Mouse (Mus musculus) forebrain, embryonic 16.5 days (tissue): ENCODE measurements at regions not wholly inside any gene's neighbourhood (a gene's known extent, or its start where the extent isn't known, plus 50 kb on each side); places are given as distances from the start of the nearest gene placed in this dataset.

Source experiments
- ATAC-seq: fragments of 200-750 bp; cut with Nextera tagmentation; 2 replicates; pipeline ENCODE4 v1.8.0; 2017; ENCODE audit warnings: mild to moderate bottlenecking, moderate library complexity
- H3K27ac ChIP-seq: fragments of 300-500 bp; sonication (generic); 2 replicates; pipeline ENCODE4 v1.5.1; 2014; ENCODE audit warnings: low read length, control low read depth
- H3K27me3 ChIP-seq: fragments of 300-500 bp; sonication (generic); replicated peaks from 2 replicates; pipeline ENCODE4 v1.6.1; 2014; ENCODE audit warnings: low read length; ENCODE audit not compliant: control insufficient read depth, insufficient read depth
- H3K36me3 ChIP-seq: fragments of 300-500 bp; sonication (generic); 2 replicates; pipeline ENCODE4 v1.6.1; 2014; ENCODE audit not compliant: control insufficient read depth, insufficient read depth
- H3K4me1 ChIP-seq: fragments of 300-500 bp; sonication (generic); replicated peaks from 2 replicates; pipeline ENCODE4 v1.6.1; 2014; ENCODE audit warnings: low read length; ENCODE audit not compliant: control insufficient read depth, insufficient read depth
- H3K4me2 ChIP-seq: fragments of 300-500 bp; sonication (generic); 2 replicates; pipeline ENCODE4 v1.6.1; 2014; ENCODE audit warnings: mild to moderate bottlenecking, low read length, control low read depth
- H3K4me3 ChIP-seq: fragments of 300-500 bp; sonication (generic); replicated peaks from 2 replicates; pipeline ENCODE4 v1.5.1; 2014; ENCODE audit warnings: mild to moderate bottlenecking, low read length, control low read depth
- H3K9ac ChIP-seq: fragments of 300-500 bp; sonication (generic); replicated peaks from 2 replicates; pipeline ENCODE4 v1.6.1; 2014; ENCODE audit warnings: low read depth, low read length, control low read depth
- H3K9me3 ChIP-seq: fragments of 300-500 bp; sonication (generic); 2 replicates; pipeline ENCODE4 v1.6.1; 2016; ENCODE audit warnings: low read length; ENCODE audit not compliant: control insufficient read depth
- WGBS: fragments of 180-500 bp; shearing (Covaris S2); extraction: QIAGEN DNeasy Blood & Tissue Kit; methylation state at CpG from one replicate; pipeline ENCODE4 v1.1.7; 2014; 5-methylcytosine and 5-hydroxymethylcytosine counted together

DNA sequence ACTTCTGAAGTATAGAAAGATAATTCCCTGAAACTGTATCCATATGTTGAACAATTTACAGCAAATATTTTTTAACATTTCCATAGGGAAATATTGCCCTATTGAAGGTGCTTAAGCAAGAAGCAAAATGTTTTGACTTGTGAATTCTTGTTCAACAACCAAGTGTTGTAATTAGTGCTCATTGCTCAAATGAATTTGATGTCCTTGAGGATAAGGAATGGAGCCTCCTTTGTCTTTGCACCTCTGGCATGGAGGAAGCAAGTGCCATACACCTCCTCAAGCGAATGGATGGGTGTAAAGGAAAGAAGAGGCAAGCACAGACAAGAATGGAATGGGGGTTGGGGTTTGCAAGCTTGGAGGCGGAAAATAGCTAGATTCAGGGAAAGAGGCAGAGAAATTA lies 59.2 kb upstream of the Agbl1 start:
- H3K9ac ChIP-seq, result no peak overlapping the region
- no peaks in the 10 kb centered on the region for H3K4me1 ChIP-seq
- no peaks in the 10 kb centered on the region for H3K27me3 ChIP-seq
- no peak overlapping the region for H3K4me2 ChIP-seq
- no peaks in the 10 kb centered on the region for H3K9me3 ChIP-seq
- no peaks in the 10 kb centered on the region for H3K36me3 ChIP-seq
- no peak overlapping the region for H3K4me3 ChIP-seq
- H3K27ac ChIP-seq, result no peak overlapping the region
- no peak for ATAC-seq
- 96% methylated on average over 2 of the region's 2 CpGs for WGBS

DNA sequence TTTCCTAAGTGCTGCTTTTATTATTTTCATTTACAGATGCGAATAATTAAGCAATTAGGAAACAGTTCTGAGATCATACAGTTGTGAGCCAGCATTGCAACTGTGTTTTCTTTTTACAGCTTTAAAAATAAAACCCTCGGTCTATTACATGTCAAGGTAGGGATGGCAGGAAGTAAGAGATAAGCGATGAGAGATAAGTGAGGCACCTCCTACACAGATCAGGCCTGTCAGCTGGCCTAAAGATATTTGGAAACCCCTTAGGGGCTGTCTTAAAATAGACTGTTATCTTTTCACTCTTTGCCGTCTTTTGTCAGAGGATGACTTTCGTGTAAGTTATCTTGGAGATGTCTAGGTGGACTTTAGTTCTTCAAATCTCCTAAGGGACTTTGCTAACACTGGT lies 53.5 kb upstream of the Agbl1 start:
- WGBS, result 85% methylated on average over 5 of the region's 5 CpGs
- no peak for ATAC-seq
- no peak overlapping the region for H3K4me2 ChIP-seq
- no peak overlapping the region for H3K9ac ChIP-seq
- no peak overlapping the region for H3K27ac ChIP-seq
- H3K4me3 ChIP-seq, result no peak overlapping the region
- no peaks in the 10 kb centered on the region for H3K4me1 ChIP-seq
- H3K9me3 ChIP-seq, result no peaks in the 10 kb centered on the region
- H3K36me3 ChIP-seq, result no peaks in the 10 kb centered on the region
- H3K27me3 ChIP-seq, result no peaks in the 10 kb centered on the region

DNA sequence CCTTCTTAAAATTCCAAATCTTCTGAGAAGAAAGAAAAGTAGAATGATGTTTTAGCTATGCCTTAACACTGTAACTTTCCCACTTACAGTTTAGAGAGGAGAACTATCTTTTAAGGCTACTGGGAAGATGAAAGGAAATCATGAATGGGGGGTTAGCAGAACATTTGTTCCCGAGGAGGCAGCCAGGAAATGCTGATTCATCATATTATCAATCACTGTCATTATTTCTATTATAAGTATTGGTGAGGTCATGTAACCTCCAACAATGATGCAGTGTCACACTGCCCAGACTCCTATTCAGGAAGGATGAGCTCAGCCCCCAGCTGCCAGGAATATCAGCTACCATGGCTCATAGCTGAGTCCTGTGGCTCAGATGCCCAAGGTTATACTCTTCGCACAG lies 52.3 kb upstream of the Agbl1 start:
- Histone ChIP-seq H3K36me3 (no peaks in the 10 kb centered on the region), H3K9me3 (no peaks in the 10 kb centered on the region), H3K4me2 (no peak overlapping the region), H3K27ac (no peak overlapping the region), H3K27me3 (no peaks in the 10 kb centered on the region), H3K4me1 (no peaks in the 10 kb centered on the region), H3K9ac (no peak overlapping the region), H3K4me3 (no peak overlapping the region)
- WGBS, result 74% methylated on average over 2 of the region's 2 CpGs
- ATAC-seq, result no peak
